Mouse (Mus musculus) kidney, adult 2 months (tissue): ENCODE data around the gene Bcl9l.

Experiments used
- CTCF ChIP-seq: fragments of 200-500 bp; conservative IDR thresholded peaks from 2 replicates; pipeline ENCODE4 v1.5.1; 2011; ENCODE audit warnings: low read depth, mild to moderate bottlenecking, control low read depth, low read length, moderate library complexity, mixed read lengths; ENCODE audit not compliant: insufficient read depth, insufficient read length
- POLR2A ChIP-seq: fragments of 200-500 bp; IDR thresholded peaks from one replicate; pipeline ENCODE4 v1.6.1; 2011; ENCODE audit warnings: low read depth, low read length, control low read depth

DNA sequence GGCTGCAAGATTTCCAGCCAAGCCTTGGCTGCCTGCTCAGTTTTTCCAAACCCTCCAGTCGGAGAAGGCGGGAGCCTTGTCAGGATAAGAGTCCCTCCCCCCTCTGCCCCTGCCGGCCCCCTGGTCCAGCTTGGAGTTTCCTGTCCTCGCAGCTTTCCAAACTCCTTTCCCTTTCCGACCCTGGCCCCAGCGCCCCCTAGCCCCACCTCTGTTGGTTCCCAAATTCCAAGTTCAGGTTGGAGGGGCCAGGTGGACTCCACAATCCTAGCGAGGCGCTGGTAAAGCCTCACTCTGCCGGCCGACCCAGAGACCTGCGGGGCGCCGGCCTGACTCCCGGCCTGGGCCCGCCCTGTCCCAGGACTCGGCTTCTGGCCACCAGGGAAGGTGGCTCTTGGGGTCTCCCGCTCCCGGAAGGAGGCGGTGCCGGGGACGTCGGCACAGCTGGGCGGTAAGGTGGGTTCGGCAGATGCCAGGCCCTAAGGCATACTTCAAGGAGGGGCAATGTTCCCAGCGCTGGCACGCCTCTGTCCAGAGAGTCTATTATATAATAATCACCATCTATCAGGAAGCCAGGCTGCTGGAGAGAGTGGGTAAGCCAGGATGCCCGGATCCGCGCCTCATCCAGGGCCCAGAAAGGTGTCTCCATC lies 3.5 kb upstream of the Bcl9l start:
- TF ChIP-seq POLR2A, result no peak
- TF ChIP-seq CTCF, result no peak
